Mouse (Mus musculus): ENCODE data around the gene Homer2.

Gene Homer2

DNA sequence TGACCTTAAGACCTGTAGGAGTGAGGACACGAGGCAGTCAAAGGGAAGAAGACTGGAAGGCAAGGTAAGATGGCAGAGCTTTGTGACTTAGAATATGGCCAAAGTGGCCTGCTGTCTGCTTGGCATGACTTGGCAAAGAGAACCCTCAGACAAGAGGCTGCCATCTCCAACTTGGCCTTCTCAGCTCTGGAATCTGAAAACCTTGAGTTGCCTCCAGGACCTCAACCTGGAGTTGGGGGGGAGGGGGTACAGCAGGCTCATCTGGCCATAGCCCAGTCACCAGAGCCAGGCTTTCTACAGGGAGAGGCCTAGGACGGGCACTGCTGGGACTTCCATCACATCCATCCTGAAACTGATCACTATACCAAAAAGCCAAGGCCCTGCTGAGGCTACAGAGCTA lies 55.0 kb downstream of the Homer2 start:
- DNase-seq (ENCODE audit: low read depth, low spot score), result no peak

DNA sequence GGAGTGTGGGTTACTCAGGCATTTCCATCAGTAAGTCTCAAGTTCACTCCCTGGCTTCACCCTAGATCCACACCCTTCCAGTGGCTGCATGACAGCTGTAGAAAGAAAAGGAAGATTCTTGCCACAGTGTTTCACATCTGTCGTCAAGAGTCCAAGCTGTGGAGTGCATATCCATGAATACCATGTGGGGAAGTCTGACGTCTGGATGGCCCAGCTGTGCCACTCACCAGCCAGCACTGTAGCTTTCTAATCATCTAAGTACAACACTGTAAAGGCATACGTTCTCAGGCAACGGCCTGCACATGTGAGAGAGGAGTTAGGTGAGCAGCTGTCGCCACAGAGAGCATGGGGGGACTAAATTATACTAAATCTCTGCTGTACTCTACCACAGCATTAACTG lies 56.0 kb downstream of the Homer2 start:
- no peak for DNase-seq (ENCODE audit: low read depth, low spot score)

DNA sequence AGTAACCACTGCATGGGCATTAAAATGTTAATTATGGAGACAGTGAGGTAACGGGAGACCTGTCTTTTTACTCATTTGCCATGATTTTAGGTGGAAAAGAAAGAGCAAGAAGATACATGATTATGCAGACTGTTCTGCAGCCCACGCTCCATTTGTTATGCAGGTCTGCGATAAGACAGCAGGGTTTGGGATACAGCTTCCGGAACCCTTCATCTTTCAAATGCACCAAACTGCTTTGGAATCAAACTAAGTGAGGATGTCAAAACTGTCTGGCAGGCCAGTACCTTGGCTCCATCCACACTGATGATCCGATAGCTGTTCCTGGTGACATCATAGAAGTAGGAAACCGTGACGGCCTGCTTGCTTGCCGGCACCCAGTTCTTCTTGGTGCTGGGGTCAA lies 58.1 kb downstream of the Homer2 start:
- DNase-seq (ENCODE audit: low read depth, low spot score), result no peak

DNA sequence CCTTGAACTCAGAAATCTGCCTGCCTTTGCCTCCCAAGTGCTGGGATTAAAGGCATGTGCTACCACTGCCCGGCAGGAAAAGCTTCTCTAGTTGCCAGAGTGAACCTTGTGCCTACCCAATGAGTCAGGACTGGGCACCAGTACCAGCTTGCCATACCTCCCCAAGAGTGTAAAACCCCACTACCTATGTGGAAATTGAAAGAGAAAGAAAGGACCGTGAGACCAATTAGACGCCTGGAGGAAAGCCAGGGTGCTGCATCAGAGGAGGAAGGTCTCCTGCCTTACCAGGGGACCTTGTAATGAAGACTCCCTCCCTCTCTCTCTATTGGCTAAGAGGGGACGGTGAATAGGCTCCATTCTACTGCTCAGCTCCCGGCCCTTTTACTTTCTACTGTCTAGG lies 59.4 kb downstream of the Homer2 start:
- no peak for DNase-seq (ENCODE audit: low read depth, low spot score)

DNA sequence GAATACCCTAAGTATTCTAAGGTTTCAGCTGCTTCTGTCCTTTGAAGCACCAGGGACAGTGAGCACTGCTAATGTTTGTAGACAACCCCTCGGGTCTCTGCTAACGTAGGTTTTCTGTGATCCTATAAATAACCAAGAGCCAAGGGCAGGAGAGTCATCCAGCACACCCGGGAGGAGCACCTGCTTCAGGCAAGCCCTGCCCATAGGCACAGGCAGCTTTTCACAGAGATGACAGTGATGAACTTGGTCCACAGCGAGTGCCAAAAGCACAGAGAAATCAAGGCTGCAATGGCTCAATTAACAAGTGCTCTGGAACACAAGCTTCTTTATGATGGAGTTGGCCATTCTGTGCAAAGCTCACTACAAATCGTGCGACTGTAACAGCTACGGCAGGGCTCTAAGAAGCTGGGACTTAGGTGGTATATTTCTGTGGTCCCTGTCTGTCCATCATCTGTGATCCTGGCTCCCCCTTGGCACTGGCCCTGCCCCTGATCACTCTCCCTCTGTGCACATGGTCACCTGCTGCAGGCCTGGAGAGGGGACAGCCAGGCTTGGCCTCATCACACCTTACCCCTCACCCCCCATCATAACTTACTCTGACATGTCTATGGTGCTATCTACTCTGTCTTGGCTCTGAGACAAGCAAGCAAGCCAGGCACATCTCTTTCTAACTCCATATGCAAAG lies 62.6 kb downstream of the Homer2 start:
- DNase-seq (ENCODE audit: low read depth, low spot score), result no peak

DNA sequence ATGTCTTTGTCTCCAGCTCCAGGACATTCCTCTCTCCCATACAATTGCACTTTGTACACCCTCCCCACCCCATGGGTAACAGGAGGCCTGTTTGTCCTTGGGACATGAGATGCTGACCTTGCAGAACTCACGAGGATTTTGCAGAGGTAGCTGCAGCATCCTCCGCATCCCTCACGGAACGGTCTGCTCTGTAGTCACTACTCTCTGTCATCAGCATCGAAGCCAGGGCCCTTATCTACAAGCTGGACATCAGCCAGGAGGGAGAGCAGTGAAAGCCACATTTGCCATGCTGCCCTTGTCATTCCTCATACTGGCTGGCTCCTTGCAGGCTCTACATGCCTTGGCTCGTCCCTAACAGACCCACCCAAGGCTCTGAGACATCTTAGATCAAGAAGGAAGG lies 66.2 kb downstream of the Homer2 start:
- DNase-seq (ENCODE audit: low read depth, low spot score), result no peak

DNA sequence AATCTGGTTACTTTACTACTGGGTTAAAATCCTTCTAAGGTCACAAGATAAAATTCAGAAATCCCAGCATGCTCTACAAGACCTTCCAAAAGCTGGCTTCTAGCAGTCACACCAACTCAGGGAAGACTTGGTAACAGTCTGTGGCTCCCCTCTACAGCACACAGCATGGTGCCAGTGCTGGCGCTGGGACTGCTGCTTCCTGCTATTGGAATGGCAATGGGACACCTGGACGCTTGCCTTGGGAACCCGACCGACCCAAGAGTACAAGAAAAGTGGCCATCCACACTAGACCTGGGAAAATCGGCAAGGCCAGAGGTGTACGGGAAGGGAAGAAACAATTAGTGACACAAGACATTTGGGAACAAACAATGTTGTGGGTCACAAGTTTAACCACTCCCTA lies 74.7 kb downstream of the Homer2 start:
- no peak for DNase-seq (ENCODE audit: low read depth, low spot score)

DNA sequence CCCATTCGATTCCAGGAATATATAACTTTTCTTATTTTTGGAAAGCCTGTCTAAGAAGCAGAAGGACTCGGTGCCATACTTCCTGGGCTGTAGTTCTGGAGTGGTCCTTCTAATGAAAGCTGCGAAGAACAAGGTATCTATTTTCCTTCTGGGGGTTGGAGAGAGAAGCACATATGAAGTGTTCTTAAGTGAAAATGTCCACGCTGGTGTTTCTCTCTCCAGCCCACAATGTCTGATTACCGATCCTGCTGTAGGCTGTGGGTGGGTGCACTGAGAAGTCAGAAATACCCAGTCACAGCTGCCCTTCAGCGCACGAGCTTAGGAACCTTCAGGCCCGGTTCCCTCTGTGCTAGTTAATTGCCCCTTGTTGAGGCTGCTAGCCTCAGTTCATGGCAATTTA lies 76.1 kb downstream of the Homer2 start:
- no peak for DNase-seq (ENCODE audit: low read depth, low spot score)

DNA sequence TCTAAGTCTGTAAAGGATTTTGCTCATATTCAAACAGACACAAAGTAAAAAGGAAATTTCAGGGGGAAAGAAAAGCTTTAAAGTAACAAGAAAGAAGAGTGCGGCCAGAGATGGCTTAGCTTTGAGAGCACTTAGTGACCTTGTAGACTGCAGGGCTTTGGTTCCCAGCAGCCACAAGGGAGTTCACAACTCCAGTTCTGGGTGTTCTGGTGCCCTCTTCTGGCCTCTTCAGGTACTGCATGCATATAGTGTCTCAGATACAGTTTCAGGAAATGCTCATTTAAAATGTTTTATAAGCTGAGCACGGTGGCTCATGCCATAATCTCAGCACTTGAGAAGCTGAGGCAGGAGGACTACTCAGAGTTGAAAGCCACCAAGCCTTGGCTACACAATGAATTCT lies 80.9 kb downstream of the Homer2 start:
- no peak for DNase-seq (ENCODE audit: low read depth, low spot score)

DNA sequence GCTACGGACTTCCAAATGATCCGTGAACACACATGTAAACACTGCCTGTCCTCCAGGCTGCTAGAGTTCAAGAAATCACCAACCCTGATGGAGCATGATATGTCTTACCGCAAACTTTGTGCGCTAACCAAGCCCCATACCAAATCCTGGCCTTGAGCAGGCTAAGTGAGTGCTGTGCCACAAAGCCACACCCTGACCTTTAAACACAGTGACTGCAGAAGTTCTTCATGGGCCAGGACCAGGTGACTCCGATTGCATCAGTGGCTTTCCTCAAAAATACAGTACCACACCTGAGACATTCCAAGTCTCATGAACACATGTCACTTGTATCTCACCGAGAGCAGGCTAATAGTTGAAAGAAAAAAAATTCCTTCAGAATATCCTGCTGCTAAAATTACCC lies 83.6 kb downstream of the Homer2 start:
- no peak for DNase-seq (ENCODE audit: low read depth, low spot score)

DNA sequence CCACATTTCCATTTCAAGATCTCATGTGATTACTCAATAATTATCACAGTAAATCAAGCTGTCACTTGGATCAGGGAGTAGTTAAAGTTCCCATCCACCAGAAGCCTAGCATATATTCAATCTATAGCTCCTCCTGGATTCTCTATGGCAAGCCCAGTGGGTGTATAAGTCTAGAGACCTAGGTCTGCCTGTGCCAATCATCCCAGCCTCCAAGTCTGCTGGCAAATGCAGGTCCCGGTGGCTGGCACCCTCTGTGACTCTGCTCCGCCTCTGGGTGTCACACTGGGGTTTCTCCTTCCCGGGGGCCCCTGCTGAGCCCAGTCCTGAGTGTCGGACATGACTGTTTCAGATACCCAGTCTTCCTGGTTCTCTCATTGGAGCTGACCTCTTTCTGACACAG lies 84.5 kb downstream of the Homer2 start:
- DNase-seq (ENCODE audit: low read depth, low spot score), result no peak

DNA sequence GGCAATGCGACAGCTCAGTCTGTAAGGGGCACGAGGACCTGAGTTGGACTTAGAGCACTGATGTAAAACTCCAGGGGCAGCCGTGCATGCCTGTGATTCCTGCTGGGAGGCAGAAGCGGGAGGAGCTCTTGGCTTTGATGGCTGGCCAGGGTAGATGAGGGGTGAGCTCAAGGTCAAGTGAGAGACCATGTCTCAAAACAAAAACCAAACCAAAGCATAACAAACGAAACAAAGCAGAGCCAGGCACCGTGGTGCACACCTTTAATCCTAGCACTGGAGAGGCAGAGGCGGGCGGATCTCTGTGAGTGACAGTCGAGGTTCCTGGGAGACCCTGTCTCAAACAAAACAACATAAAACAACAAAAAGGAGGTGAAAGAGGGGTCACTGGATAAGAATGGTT lies 92.3 kb downstream of the Homer2 start:
- DNase-seq (ENCODE audit: low read depth, low spot score), result no peak

DNA sequence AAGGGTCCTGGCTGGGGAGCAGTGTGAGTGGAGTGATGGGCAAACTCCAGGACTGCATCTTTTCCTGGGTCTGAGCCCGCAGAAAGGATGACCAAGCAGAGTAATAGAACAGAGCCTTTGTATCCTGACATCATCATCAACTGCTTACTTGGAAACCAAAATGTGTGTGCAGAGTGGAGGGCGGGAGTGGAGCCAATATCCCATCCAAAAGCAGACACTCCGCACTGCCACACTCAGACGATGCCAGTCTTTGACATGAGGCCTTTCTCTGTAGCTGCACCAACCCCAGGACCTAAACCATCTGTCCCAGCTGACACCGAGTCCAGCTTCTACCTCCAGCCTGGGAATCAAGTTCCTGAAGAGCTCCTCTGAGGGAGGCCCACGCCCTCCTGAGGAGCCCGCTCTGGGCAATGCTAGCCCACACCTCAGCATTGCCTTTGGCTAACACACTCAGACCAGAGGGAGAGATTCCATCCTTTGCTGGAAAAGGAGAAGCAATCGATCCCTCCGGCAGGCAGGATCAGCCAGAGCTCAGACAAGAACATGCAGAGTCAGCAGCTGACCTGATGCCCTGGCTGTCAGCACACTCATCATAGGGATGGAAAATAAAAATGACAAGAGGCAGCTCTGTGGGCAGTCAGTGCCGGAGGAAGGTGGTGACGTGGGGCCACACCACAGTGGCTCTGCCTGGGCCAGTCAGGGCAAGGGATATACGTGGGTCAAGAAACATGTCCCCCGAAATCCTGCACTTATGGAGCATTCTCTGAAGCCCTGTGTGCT lies 94.3 kb downstream of the Homer2 start:
- DNase-seq (ENCODE audit: low read depth, low spot score), result no peak

DNA sequence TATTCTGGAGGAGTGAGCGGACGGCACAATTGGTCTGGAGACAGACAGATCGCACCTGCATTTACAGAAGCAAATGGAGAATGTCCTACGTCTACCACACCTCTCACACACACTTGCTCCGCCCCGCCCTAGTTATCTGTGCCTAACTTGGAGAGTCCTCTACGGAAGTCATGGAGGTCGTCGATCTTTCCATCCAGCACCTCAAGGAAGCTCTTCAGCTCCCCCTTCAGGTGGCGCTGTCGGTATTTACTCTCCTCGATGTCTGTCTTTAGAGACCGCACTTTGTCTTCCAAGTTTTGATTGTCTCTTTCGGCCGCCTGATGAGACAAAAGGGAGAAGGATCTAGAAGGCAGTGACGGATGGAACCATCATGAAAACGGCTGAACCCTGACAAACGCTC lies 97.2 kb downstream of the Homer2 start:
- peak; percentile 26 for DNase-seq (ENCODE audit: low read depth, low spot score)

DNA sequence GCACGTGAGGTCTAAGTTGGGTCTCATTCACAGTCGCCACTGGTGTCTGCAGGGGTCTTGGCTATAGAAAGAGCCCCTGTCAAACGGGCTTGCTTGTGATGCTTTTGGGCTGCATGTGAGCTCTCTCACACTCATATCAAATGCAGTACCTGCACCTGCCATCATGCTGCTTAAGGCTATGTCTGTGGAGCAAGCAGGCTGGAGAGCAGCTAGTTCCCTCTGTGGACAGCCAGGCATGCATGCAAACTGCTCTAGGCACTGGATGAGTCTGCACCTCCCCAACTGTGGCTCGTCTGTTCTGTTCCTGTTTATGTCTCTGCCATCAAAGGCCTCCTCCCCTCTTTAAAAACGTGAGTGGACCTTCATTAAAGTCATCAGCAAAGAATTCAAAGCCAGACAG lies 100.9 kb downstream of the Homer2 start:
- no peak for DNase-seq (ENCODE audit: low read depth, low spot score)

DNA sequence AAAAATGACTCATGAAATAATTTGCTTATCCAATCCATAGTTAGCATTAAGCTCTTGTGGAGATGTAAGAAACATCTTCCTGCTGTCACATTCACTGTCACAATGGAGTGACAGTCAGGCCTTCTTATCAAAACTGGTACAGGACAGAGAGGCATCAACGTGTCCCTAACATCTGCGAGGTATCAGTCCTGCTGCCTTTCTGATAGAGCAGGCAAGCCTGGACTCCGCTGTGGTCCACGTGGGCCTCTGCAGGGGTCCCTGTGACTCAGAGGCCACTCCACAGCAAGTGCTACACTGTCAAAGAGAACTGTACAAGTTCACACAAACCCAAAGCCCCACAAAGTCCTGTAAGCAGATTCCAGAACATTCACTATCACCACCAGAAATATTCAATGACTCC lies 101.8 kb downstream of the Homer2 start:
- DNase-seq (ENCODE audit: low read depth, low spot score), result no peak

DNA sequence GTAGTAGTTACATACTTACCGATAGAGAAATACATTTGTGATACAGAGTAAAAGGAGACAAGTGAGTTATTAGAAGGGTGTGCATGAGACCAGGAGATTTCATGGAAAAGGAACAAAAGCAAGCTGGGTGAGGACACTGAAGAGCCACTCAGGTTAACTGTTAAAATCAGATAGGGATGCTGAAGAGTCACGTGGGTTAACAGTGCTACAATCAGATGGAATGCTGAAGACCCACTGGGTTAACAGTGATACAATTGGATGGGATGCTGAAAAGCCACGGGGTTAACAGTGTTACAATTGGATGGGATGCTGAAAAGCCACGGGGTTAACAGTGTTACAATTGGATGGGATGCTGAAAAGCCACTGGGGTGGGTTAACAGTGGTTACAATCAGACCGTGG lies 102.3 kb downstream of the Homer2 start:
- DNase-seq (ENCODE audit: low read depth, low spot score), result no peak

DNA sequence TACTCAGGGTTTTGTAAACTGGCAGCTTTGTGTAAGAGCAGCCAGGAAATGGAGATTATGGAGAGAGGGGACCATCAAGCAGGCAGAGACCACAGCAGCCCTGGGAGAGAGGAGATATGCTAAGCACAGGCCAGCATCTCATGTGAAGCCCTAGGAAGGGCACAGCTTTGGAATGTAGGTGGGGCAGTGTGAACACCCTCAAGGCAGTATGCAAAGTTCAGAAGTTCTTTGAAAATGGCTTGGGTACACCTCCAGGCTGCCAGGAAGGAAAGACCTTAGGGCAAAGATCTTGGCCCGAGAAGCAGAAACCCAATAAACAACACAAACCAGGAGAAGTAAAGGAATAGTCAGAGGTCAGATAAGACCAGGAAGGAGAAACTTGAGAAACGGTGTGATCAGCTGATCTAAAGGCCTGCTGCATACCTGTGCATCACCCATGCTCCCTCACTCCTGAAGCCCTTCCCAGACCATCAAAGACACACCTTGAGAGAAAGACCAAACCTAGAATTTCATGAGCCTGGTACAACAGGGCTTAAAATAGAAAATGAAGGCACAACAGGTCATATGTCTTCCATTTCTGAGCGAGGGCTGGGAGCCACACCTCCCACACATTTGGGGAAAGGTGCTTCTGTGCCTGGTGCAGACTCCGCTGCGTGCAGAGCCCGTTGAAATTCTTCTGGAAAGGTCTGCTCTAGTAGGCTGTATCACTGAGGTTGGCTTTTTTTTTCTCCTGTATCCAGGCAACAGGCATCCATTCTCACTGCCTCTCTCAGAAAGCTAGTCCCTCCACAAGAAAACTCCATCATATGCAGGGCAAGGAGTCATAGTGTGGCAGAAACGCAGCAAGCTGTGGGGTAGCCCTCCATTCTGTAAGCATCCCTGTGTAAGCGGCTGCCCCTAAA lies 107.7 kb downstream of the Homer2 start:
- DNase-seq (ENCODE audit: low read depth, low spot score), result no peak

DNA sequence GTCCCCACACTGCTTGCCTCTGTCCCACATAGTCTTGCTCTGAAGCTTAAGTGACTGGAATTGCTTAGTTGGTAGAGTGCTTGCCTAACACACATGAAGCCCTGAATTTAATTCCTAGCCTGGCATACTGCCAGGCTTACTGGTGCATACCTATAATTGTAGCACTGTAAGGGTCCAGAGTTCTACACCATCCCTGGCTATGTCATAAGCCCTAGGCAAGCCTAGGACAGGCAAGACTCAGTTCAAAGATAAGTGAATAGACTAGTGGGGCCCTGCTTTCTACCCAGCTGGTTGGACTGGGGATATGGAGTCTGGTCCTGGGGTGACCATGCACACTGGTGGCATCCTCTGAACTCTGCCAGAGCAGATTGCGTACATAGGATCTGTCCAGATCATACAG lies 109.7 kb downstream of the Homer2 start:
- DNase-seq (ENCODE audit: low read depth, low spot score), result no peak

DNA sequence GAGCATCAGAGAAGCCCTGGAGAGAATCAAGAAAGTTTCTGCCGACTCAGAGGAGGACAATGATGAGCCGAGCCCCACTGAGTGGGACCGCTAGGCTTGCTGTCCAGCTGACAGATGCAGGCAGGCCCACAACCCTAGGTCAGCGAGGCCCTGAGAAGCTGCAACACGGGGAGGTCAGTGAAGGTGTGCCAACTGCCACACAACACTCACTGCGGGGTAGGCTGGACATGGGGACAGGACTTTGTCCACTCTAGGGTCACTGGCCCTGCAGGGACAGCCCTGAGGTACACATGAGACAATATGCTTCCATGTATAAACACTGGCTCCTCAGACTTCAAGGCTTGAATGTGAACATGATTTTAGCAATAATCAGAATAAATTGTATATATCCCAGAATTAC lies 111.2 kb downstream of the Homer2 start:
- DNase-seq (ENCODE audit: low read depth, low spot score), result no peak

DNA sequence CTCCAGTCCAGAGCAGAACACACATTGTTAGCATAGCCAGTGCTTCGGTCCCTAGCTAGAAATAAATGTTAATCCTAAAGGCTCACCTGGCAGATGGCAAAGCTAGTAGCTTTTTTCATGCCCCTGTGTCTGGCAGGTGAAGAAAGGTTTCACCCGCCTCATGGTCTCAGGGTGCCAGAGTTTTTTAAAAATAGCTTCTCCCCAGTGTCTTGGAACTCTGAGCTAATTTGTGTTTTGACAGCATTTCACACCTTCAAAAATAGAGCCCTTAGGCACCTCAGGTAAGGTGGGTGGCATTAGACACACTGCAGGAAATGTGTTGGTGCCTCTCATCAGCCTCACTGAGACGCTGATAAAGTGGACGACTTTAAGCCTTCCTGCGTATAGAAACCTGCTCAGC lies 112.3 kb downstream of the Homer2 start:
- DNase-seq (ENCODE audit: low read depth, low spot score), result no peak

DNA sequence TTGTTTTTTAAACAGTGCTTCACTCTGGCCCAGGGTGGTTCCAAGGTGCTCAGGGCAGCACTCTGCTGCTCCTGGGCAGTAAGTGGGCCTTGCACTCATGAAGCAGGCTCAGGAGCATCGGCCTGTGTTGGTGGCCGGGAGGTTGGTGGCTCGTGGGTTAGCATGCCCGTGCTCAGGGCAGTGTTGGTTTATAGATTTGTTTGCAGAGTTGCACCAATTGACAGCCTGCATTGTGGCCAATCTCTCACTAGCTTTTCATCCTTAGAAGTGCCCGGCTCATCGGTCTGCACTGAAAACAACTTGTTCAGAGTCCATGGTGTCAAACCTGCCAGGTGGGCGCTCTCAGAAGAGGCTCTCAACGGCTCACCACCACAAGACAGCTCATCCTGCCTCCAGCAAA lies 113.9 kb downstream of the Homer2 start:
- DNase-seq (ENCODE audit: low read depth, low spot score), result no peak

DNA sequence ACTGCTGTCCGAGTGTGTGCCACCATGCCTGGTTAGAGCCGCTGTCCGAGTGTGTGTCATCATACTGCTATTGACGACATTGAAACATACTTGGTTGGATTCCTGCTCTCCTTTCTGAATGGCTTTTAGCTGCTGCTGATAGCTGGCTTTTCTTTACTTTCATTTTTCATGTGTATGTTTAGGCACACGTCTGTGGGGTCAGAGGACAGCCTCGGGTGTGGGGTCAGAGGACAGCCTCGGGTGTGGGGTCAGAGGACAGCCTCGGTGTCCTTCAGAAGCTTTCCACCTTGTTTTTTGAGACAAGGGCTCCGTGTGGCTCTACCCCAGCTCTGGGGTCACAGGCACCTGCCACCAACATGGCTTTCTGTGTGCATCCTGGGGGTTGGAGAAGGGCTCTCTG lies 114.6 kb downstream of the Homer2 start:
- DNase-seq (ENCODE audit: low read depth, low spot score), result no peak
